Mouse (Mus musculus): ENCODE results near the gene Arhgap15. TPM values are rescaled to one million over a fixed set of nuclear protein-coding genes. Genes with fewer than 3 reads are reported as not detected.
A peak's percentile ranks its signal among the peaks of the same experiment; 100 is the strongest.
"Not testable (repeated sequence)": the region's sequence is repeated elsewhere in the genome, so short reads cannot be mapped to it uniquely, and the experiment has no call there.

The Arhgap15 gene
- total RNA-seq (2021): 1 to 10 TPM; 9.4 to 9.8 TPM

DNA sequence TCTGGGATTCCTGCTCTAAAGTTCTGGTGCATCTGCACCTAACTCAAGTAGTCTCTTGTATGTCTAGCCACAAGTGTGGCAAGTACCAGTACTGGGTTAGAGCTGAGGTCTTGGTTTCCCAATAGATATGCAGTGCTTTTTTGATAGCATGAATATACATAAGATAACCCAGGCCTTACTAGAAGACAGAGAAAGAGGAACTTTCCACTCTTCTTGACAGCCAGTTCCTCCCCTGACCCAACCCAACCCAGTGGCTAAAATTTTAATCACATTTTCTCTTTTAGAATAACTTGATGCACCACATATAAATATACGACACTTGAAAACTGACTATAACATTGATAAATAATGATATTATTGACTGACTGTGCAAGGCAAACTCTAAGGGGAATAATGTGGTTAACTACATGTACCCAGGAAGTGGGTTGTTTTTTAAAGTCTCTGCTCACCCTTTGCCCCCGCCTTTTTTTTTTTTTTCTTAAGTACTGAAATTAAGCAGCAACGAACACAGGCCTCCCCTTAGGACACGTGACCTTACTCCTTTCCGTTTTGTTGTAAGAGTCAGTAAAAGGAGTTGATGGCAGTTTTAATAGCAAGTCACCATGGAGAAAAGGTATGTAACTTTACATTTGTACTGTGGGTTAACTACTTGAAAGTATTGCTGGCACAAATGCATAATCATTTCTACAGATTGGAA is at the start of gene Arhgap15:
Gene Arhgap15, plus strand, starts transcription at position 538 of the 697 bp plus-strand sequence.
- no peak for DNase-seq (ENCODE audit: extremely low spot score in 1 of 2, low spot score in 1 of 2)

GRCm38 (mm10) chr2:43712611-43713138 is 35.9 kb upstream of the Arhgap15 start:
- DNase-seq (ENCODE audit: extremely low spot score in 1 of 2, low spot score in 1 of 2): no peak

DNA sequence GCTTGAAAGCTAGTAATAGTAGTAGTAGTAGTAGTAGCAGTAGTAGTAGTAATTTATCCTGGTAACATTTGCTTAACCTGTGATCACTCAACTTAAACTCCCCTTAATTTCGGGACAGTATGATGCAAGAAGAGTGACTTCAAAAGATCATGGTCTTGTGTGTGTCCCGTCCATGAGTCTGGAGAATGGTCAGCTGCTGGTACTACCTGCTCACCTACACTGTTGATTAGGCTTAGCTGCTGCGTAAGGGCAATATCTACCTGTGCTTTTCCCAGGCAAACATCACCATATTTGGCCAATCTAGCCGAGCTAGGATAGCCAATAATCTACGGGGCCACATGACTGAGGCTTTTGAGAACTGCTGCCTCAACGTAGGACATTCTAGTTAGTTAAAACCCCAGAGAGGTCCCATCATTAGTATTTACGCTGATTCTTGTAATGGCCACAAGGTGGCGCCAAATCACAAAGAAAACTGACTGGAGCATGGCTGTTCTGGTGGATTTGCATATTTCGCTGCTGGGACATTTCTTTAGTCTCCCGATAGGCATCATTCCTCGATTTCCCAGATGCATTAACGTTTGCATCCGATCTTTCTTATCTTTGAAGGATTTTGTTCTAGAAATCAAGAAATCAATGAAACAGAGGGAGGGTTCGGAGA is 26.0 kb upstream of the Arhgap15 start:
- DNase-seq (ENCODE audit: extremely low spot score in 1 of 2, low spot score in 1 of 2): peak; percentile 66 to 69

GRCm38 (mm10) chr2:43723104-43723541 is 25.5 kb upstream of the Arhgap15 start:
- no peak for DNase-seq (ENCODE audit: extremely low spot score in 1 of 2, low spot score in 1 of 2)

GRCm38 (mm10) chr2:43727181-43727580 is 21.4 kb upstream of the Arhgap15 start:
- no peak for DNase-seq (ENCODE audit: extremely low spot score in 1 of 2, low spot score in 1 of 2)

GRCm38 (mm10) chr2:43727693-43728092 is 20.9 kb upstream of the Arhgap15 start:
- DNase-seq (ENCODE audit: extremely low spot score in 1 of 2, low spot score in 1 of 2): no peak

GRCm38 (mm10) chr2:43728831-43729230 is 19.8 kb upstream of the Arhgap15 start:
- DNase-seq (ENCODE audit: extremely low spot score in 1 of 2, low spot score in 1 of 2): no peak

DNA sequence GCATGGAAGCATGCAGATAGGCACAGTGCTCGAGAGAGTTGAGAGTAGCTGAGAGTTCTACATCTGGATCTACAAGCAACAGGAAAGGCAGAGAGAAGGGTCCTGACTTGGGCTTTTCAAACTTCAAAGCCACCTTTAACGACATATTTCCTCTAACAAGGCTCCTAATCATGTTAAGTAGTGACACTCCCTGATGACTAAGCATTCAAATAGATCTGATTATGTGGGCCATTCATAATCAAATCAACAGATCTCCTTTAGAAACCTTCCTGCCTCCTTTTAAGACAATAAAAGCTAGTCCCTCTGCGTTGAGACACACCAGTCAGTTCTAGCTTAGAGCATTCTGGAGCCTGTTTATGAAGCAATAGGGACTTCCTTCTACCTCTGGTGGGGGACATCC is 16.2 kb upstream of the Arhgap15 start:
- no peak for DNase-seq (ENCODE audit: extremely low spot score in 1 of 2, low spot score in 1 of 2)

- not testable (repeated sequence) for DNase-seq (ENCODE audit: extremely low spot score in 1 of 2, low spot score in 1 of 2)
These were observed 13.6 kb upstream of the Arhgap15 start for GRCm38 (mm10) chr2:43735071-43735470.

GRCm38 (mm10) chr2:43737546-43737945 is 11.1 kb upstream of the Arhgap15 start:
- no peak for DNase-seq (ENCODE audit: extremely low spot score in 1 of 2, low spot score in 1 of 2)

DNA sequence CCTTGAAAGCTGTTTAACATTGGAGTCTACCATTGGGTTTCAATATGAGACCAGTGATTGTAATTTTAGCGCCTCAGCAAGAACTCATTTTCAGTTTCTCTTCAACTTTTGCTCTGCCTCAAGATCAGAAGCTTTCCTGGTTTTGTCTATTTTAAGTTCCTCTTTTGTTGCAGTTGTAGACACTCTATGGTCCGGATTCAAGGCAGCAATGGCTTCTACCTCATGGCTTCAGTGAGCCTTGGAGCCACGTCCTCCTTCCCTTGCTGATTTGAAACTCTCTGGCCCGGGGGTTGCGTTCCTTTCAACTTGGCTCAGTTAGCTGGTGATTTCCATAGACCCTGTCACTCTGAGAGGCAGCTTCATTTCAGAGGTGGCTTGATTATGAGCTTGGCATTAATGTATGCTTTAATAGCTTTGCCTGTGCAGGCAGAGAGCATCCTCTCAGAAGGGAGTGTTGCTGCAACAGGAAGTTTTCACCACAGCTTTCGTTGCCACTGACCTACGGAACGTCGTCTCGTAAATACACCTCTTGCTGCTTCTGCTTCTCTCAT is 10.0 kb upstream of the Arhgap15 start:
- DNase-seq (ENCODE audit: extremely low spot score in 1 of 2, low spot score in 1 of 2): no peak

DNA sequence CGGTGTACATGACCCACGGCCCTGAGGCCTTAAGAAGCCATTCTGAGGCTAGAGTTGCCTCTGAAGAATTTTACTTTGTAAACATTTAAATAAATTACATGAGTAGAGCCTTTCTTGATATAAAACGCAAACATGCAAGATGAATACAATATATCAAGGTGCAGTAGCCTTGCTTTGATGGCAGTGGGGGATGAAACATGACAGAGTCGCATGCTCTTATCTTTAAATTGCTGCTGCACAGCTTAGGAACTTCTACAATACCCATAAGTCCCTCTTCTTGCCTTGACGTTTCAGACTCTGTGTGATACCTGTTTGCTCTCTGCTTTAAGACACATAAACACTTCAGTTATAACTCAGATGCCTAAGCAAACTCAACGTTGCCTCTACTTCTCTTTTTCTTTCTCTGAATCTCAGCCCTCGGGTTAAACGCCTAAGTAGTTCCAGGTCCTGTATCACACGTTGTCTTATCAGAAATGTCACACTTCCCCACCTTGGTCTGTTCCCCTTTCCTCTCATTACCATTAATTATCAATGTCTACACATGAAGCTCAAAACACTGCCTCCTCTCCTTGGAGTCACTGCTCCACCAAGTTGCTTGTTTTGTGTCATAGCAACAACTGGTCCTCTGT is 9.3 kb upstream of the Arhgap15 start:
- DNase-seq (ENCODE audit: extremely low spot score in 1 of 2, low spot score in 1 of 2): no peak

- no peak for DNase-seq (ENCODE audit: extremely low spot score in 1 of 2, low spot score in 1 of 2)
These were observed 697 bp downstream of the Arhgap15 start for GRCm38 (mm10) chr2:43749321-43749720.

DNA sequence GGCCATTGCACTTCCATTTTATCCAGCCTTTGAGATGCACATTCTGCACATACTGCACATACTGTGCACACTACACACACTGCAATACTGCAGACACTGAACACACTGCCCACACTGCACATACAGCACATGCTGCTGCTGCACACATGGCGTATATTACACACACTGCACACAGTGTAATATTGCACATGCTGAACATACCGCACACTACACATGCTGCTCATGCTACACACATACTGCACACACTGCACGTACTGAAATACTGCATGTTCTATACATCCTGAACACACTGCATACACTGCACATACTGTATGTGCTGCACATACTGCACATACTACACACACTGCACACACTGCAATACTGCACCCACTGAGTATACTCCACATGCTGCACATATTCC is 7.3 kb downstream of the Arhgap15 start:
- DNase-seq (ENCODE audit: extremely low spot score in 1 of 2, low spot score in 1 of 2): no peak

DNA sequence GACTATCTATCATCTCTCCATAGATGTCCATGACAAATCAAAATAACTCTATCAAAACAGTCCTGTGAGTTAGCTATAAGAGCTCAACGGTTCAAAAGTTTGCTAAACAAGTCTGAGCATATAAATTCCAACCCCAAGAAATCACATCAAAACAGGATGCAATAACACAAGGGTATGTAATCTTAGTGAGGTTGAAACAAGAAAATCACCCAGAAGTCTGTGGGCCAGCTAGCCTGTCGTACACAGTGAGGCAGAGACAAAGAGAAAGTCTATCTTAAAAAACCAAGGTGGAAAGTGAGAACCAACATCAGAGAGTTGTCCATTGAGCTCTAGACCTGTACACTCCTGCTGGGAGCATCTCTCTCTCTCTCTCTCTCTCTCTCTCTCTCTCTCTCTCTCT is 8.0 kb downstream of the Arhgap15 start:
- no peak for DNase-seq (ENCODE audit: extremely low spot score in 1 of 2, low spot score in 1 of 2)

DNA sequence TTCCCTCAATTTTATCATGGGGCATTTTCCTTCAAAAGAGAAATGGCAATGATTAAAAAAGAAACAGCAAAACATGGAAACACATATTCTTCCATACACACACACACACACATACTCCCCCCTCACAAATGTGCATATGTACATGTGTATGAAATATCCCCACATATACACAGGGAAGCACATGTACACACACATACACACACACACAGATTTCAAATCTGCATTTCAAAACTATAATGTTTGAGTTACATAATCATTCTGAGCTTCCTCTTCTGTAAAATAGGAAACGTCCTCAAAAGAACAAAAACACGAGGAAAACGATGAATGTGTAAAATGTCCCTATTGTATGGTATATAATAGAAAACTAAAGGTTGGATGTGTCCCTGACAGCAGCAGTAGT is 13.1 kb downstream of the Arhgap15 start:
- DNase-seq (ENCODE audit: extremely low spot score in 1 of 2, low spot score in 1 of 2): no peak

DNA sequence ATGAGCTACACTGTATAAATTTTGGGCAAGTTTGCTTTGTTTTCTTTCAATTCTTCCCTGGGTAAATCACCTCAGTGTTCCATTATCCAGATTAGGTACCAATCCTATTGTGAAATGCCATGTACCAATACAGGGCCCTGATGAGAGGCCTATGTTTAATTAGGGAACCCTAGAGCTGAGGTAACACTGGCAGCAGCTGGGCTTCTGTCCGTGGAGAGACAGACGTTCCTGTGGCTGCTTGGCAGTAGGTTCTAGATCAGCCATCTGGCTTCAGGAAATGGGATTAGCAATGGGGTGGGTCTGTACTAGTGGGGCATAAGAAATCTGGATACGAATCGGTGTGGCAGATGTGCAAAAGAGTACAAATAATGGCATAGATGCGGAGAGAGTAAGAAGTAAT is 14.7 kb downstream of the Arhgap15 start:
- DNase-seq (ENCODE audit: extremely low spot score in 1 of 2, low spot score in 1 of 2): no peak

GRCm38 (mm10) chr2:43764456-43764855 is 15.8 kb downstream of the Arhgap15 start:
- DNase-seq (ENCODE audit: extremely low spot score in 1 of 2, low spot score in 1 of 2): no peak

DNA sequence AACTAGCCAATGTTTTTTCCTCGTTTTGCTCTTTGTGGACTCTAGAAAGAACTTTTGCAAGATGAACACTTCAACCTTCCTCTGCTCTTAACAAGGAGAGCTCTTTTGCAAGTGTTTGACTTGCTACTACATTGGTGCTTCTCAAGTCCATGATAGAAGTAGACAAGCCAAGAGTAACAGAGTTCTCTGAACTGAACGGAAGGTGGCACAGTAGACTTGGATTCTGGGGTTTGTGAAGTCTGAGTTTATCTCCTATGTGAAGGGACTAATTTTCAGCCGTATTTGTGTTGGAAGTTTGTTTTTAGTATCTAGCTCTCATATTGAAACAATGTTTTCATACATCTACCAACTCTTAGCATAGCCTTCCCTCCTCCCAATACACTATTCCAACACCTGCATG is 17.6 kb downstream of the Arhgap15 start:
- no peak for DNase-seq (ENCODE audit: extremely low spot score in 1 of 2, low spot score in 1 of 2)

DNA sequence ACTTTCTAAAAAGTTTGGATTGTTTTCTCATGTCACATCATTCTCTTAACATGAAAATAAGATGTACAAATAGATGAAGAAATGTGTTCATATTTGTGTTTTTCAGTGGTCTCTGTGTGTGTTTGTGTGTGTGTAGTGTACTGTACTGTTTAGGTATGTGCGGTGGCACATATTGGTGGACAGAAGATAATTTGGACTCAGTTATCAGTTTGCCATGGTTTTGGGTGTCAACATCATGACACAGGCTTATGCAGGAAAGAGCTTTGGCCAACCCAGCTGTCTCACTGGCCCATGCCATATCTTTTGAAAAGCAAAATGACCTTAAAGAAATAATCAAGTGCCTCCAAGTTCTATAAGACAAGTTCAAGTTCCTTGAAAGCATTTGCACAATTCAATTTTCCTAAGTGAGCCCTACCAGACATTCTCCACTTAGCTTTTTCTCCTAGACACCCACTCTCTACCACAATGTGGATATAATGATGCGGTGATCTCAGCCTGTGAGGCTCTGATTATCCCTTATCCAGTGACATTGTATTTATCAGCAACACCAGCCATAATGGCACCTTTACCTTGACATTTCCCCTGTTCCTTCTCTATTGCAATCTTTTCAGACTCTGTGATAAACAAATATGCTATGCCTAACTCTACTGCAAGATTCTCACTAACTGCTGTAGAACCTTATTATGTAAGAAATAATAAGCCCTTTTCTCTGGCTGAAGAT is 21.4 kb downstream of the Arhgap15 start:
- DNase-seq (ENCODE audit: extremely low spot score in 1 of 2, low spot score in 1 of 2): no peak

Measured in layer of hippocampus, postnatal 25 days (tissue).